Comparison of ENCODE assay signal across 8 mouse cellular contexts in genomic region chr12:86804308-86804700, GRCm38 (mm10).
DNase-seq lines count a peak whose midpoint lies in the region; ATAC-seq lines count a peak whose summit lies in the region.

No protein-coding gene starts in this region.

- H3K9ac ChIP-seq in heart, embryonic 11.5 days (ENCODE audit: low read depth, low read length) = no peak overlapping the region

- H3K36me3 ChIP-seq in heart, embryonic 11.5 days (ENCODE audit: control insufficient read depth, insufficient read depth, low read length) = no peaks in the 10 kb centered on the region

- no peak for ATAC-seq in heart, embryonic 11.5 days (replicated peaks; ENCODE audit: insufficient number of reproducible peaks, low FRiP score, low TSS enrichment)

- no peak overlapping the region for H3K4me2 ChIP-seq in heart, embryonic 11.5 days

- H3K9me3 ChIP-seq in heart, embryonic 11.5 days (replicated peaks; ENCODE audit: control insufficient read depth, low read length) = no peaks in the 10 kb centered on the region

- peak; percentile 50 for DNase-seq in embryo, embryonic 10.5 days (ENCODE audit: low spot score)
- DNase-seq in embryo, embryonic 10 days (ENCODE audit: low spot score) = no peak
- DNase-seq in Muller cell, postnatal 12 days (ENCODE audit: inconsistent ontology term) = peak; percentile 56
- DNase-seq in lung, postnatal 10 days = peak; percentile 79
- no peak for DNase-seq in urinary bladder, postnatal 10 days (ENCODE audit: low spot score)
- DNase-seq in right cerebral cortex, adult 2 months (ENCODE audit: low spot score in 2 of 2) = no peak
- no peak for DNase-seq in frontal cortex, postnatal 36 days (ENCODE audit: low spot score in 2 of 2)

- peaks cover 70% of the 10 kb centered on the region for H3K4me1 ChIP-seq in heart, embryonic 11.5 days (ENCODE audit: control insufficient read depth, insufficient read depth, low read length)

- H3K4me3 ChIP-seq in heart, embryonic 11.5 days (ENCODE audit: low read depth, low read length) = no peak overlapping the region

- H3K27ac ChIP-seq in heart, embryonic 11.5 days (ENCODE audit: low read depth, low read length) = peak overlapping the region; percentile 70; the same call in 1 of the 2 replicates

- no peaks in the 10 kb centered on the region for H3K27me3 ChIP-seq in heart, embryonic 11.5 days (ENCODE audit: control insufficient read depth, insufficient read depth, low read length)

- 23% methylated on average over 4 of the region's 4 CpGs for WGBS in heart, embryonic 11.5 days (ENCODE audit: insufficient replicate concordance)

Comparison
In these comparisons a context has a peak if more than half of its experiments do, and no peak if none do; other contexts are left out.
1. DNase-seq: peak in embryo, embryonic 10.5 days (single experiment), Muller cell, postnatal 12 days (single experiment) and lung, postnatal 10 days (single experiment); none in embryo, embryonic 10 days (single experiment), urinary bladder, postnatal 10 days (single experiment), right cerebral cortex, adult 2 months (0 of 2) and frontal cortex, postnatal 36 days (0 of 2).